Mouse (Mus musculus) olfactory bulb, adult 2 months (tissue): Measurements from ENCODE around the gene Mafg.

ENCODE experiments used
- CTCF ChIP-seq: fragments of 200-500 bp; IDR thresholded peaks from 2 replicates; pipeline ENCODE4 v1.5.1; 2012; ENCODE audit warnings: low read depth, mild to moderate bottlenecking, low read length, moderate library complexity; ENCODE audit not compliant: insufficient read depth
- POLR2A ChIP-seq: fragments of 200-500 bp; IDR thresholded peaks from 2 replicates; pipeline ENCODE4 v1.6.1; 2012; ENCODE audit warnings: mild to moderate bottlenecking, low read depth, low read length, moderate library complexity; ENCODE audit not compliant: insufficient read depth

- TF ChIP-seq POLR2A (no peak), CTCF (no peak)
Measured at GRCm38 (mm10) chr11:120651872-120652271, 18.5 kb upstream of the Mafg start.
